Mouse (Mus musculus) embryonic fibroblast, embryonic 13.5 days (primary cell): ENCODE data around the gene Fam49a.

Source experiments
- CTCF ChIP-seq: IDR thresholded peaks from 2 replicates; pipeline ENCODE4 v1.5.1; 2011; ENCODE audit warnings: mild to moderate bottlenecking, control low read depth, low read length, moderate library complexity, borderline replicate concordance; ENCODE audit not compliant: insufficient read depth
- POLR2A ChIP-seq: IDR thresholded peaks from 2 replicates; pipeline ENCODE4 v1.6.1; 2011; ENCODE audit warnings: low read depth, mild to moderate bottlenecking, control low read depth, low read length, moderate library complexity

DNA sequence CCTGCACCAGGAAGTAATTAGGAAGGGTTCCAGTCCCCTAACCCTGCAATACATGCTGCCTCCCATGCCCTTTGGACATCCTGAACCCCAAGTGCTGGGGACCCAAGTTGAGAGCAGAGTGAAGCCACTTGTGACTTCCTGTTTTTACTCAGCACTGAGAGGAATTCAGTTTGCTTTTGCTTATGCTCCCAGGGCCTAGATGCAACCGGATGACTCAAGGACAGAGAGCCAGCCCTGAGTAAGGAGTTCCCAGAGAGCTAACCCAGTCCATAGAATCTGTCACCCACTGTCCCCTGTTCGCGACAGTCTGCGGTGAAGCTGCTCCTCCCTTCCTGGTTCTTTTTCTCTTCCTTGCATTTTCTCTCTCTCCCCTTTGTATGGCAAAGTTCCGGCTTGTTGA lies 2.2 kb downstream of the Fam49a start:
- TF ChIP-seq CTCF (no peak), POLR2A (no peak)
